Mouse (Mus musculus) central nervous system, embryonic 18 days (tissue): ENCODE data around the gene Olfr1348. TPM values are rescaled to one million over a fixed set of nuclear protein-coding genes. Genes with fewer than 3 reads are reported as not detected.

Experiments
- polyA plus RNA-seq: library from polyadenylated mRNA; depleted of rRNA; stranded (reverse); fragments of >200 nt; gene quantifications from 2 replicates; pipeline ENCODE4 v1.2.3, GENCODE M21; 2012; rRNA removed

Gene Olfr1348
- not detected in 2 replicates for polyA plus RNA-seq

GRCm38 (mm10) chr7:6508648-6509047 is at the start of gene Olfr1348:
TSS of gene Olfr1348 (minus strand) at chr7:6508748.

GRCm38 (mm10) chr7:6522850-6523249 is 14.3 kb upstream of the Olfr1348 start, which contains the start of gene Olfr1349:
TSS of gene Olfr1349 (minus strand) at chr7:6522950.

GRCm38 (mm10) chr7:6499655-6500054 is 8.9 kb downstream of the Olfr1348 start, which contains the start of gene Olfr1347:
TSS of gene Olfr1347 (minus strand) at chr7:6499755.

GRCm38 (mm10) chr7:6486841-6487240 is 21.7 kb downstream of the Olfr1348 start, which contains the start of gene Olfr5:
TSS of gene Olfr5 (minus strand) at chr7:6486941.

GRCm38 (mm10) chr7:6466951-6467350 is 41.6 kb downstream of the Olfr1348 start, which contains the start of gene Olfr1346:
TSS of gene Olfr1346 (plus strand) at chr7:6467101.

GRCm38 (mm10) chr7:6455868-6456267 is 52.7 kb downstream of the Olfr1348 start, which contains the start of gene Olfr1336:
TSS of gene Olfr1336 (plus strand) at chr7:6456168.

Other genes with a start within 250 kb of the Olfr1348 start
- gene Zfp667, start 222.2 kb downstream of the Olfr1348 start, polyA plus RNA-seq = 7.2 and 7.6 TPM in 2 replicates
- 12.9 and 13.1 TPM in 2 replicates for gene Zfp583, start 177.5 kb downstream of the Olfr1348 start, polyA plus RNA-seq
- gene Gm3854, start 165.0 kb downstream of the Olfr1348 start, polyA plus RNA-seq = 4.1 and 4.4 TPM in 2 replicates
- gene Zfp78, start 145.5 kb downstream of the Olfr1348 start, polyA plus RNA-seq = 3.8 and 4.1 TPM in 2 replicates
- 18.0 and 18.3 TPM in 2 replicates for gene Zfp28, start 125.5 kb downstream of the Olfr1348 start, polyA plus RNA-seq
- gene Smim17, start 110.0 kb downstream of the Olfr1348 start, polyA plus RNA-seq = 9.1 and 10.4 TPM in 2 replicates
- gene Gm20715, start 98.5 kb downstream of the Olfr1348 start, polyA plus RNA-seq = 0.31 and 0.41 TPM in 2 replicates
- gene Olfr1344, start 70.1 kb downstream of the Olfr1348 start, polyA plus RNA-seq = 1.2 TPM in 2 replicates
- gene Olfr1336, start 52.6 kb downstream of the Olfr1348 start, polyA plus RNA-seq = 0.04 TPM in 1 of 2 replicates, not detected in the other
- gene Olfr1346, start 41.6 kb downstream of the Olfr1348 start, polyA plus RNA-seq = not detected in 2 replicates
- gene Olfr5, start 21.8 kb downstream of the Olfr1348 start, polyA plus RNA-seq = 0.01 TPM in 1 of 2 replicates, not detected in the other
- gene Olfr1347, start 9.0 kb downstream of the Olfr1348 start, polyA plus RNA-seq = not detected in 2 replicates
- gene Olfr1349, start 14.2 kb upstream of the Olfr1348 start, polyA plus RNA-seq = 0.01 TPM in 1 of 2 replicates, not detected in the other
- not detected in 2 replicates for gene Olfr1350, start 56.1 kb upstream of the Olfr1348 start, polyA plus RNA-seq
- gene Zim1, start 187.7 kb upstream of the Olfr1348 start, polyA plus RNA-seq = 27.2 and 29.3 TPM in 2 replicates
- gene Peg3, start 221.7 kb upstream of the Olfr1348 start, polyA plus RNA-seq = 65.1 and 74.3 TPM in 2 replicates
- gene Usp29, start 221.8 kb upstream of the Olfr1348 start, polyA plus RNA-seq = 24.5 and 26.1 TPM in 2 replicates